Mouse (Mus musculus) forebrain, embryonic 10.5 days (tissue): ENCODE data around the gene Wdr76. TPM values are rescaled to one million over a fixed set of nuclear protein-coding genes. Genes with fewer than 3 reads are reported as not detected.
A peak's percentile ranks its signal among the peaks of the same experiment; 100 is the strongest.
"Not testable (repeated sequence)": the region's sequence is repeated elsewhere in the genome, so short reads cannot be mapped to it uniquely, and the experiment has no call there.

Experiments used
- DNase-seq: peaks from one replicate; pipeline ENCODE4 v3.0.0-alpha.2; 2017; ENCODE audit warnings: low spot score; ENCODE audit errors: extremely low spot score
- H3K27ac ChIP-seq: fragments of 300-500 bp; sonication (generic); 2 replicates; pipeline ENCODE4 v1.5.1; 2016; ENCODE audit warnings: mild to moderate bottlenecking
- H3K27me3 ChIP-seq: fragments of 300-500 bp; sonication (generic); 2 replicates; pipeline ENCODE4 v1.6.1; 2016; ENCODE audit warnings: mild to moderate bottlenecking; ENCODE audit not compliant: poor library complexity, severe bottlenecking
- H3K36me3 ChIP-seq: fragments of 300-500 bp; sonication (generic); replicated peaks from 2 replicates; pipeline ENCODE4 v1.6.1; 2016; ENCODE audit warnings: mild to moderate bottlenecking, moderate library complexity
- H3K4me1 ChIP-seq: fragments of 300-500 bp; sonication (generic); 2 replicates; pipeline ENCODE4 v1.6.1; 2016
- H3K4me3 ChIP-seq: fragments of 300-500 bp; sonication (generic); 2 replicates; pipeline ENCODE4 v1.5.1; 2016; ENCODE audit warnings: mild to moderate bottlenecking, moderate library complexity
- H3K9me3 ChIP-seq: fragments of 300-500 bp; sonication (generic); 2 replicates; pipeline ENCODE4 v1.6.1; 2016; ENCODE audit warnings: mild to moderate bottlenecking, moderate library complexity
- WGBS: fragments of 180-500 bp; shearing (Covaris S2); methylation state at CpG from one replicate; pipeline ENCODE4 v1.1.7; 2016; 5-methylcytosine and 5-hydroxymethylcytosine counted together
- polyA plus RNA-seq: library from polyadenylated mRNA; unstranded; fragments of >200 nt; fragmentation: Nextera tagmentation; extraction: Ambion mirVana; gene quantifications from 2 replicates; pipeline ENCODE4 v1.2.1, GENCODE M21; 2016

Gene Wdr76
- polyA plus RNA-seq, 1 experiment from 2014 or later, result 15.0 TPM

DNA sequence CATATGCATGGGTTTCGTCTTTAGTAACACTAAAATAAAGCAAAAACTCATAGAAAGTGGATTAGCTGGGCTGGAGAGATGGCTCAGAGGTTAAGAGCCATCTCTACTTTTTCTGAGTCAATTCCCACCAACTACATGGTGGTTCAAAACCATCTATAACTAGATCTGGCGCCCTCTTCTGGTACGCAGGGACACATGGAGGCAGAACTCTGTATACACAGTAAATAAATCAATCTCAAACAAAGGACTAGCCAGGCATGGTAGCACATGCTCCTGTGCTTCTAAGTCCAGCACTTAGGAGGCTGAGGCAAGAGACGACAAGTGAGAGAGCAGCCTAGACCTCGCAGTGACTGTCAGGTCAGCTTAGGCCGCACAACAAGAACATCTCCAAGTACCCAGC lies 5.0 kb upstream of the Wdr76 start:
- not testable (repeated sequence) for H3K27ac ChIP-seq, DNase-seq, H3K27me3 ChIP-seq, H3K4me3 ChIP-seq, H3K9me3 ChIP-seq, H3K4me1 ChIP-seq
- H3K36me3 ChIP-seq, result peaks cover 23% of the 10 kb centered on the region
- 88% methylated on average over 4 of the region's 6 CpGs for WGBS

DNA sequence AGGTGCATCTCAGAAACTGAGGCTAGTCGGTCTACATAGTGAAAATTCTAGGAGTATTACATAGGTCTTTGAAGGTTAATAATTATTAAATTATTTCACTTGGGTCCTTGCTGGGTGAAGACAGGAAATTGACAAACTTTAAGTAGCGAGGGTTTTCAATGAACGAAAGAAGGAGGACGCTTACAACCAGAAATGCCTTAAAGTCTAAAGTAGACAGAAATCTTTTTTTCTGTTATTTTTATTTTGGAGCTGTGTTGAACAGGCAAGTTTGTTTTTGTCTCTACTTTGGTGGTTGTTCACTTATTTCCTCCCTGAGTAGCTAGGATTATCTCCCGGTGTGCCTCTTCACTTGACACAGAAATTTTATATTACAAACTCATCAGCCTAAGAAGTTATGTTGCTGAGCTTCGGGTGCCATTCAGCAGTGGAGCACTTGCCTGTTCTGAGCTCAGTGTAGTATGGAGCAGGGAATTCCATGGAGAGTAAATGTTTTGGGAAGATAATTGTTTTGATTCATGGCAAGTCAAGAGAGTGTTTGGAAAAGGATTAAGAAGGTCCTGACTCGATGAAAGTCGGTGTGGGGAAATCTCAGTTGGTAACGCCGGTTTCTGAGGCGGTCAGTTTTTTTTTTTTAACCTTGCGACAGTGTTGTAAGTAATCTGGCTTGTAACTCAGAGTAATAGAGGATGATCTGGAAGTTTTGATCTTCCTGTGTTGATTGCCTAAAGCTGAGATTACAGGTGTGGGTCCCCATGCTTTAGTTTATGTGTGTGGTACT lies 839 bp downstream of the Wdr76 start:
- 29% methylated on average over 12 of the region's 12 CpGs for WGBS
- Histone ChIP-seq H3K4me3 (peak overlapping the region; percentile 65), H3K4me1 (peaks cover 33% of the 10 kb centered on the region), H3K36me3 (peaks cover 61% of the 10 kb centered on the region), H3K27ac (peak overlapping the region; percentile 82), H3K27me3 (no peaks in the 10 kb centered on the region), H3K9me3 (0 out of 2 replicates have a peak, but pooled peaks cover 4% of the 10 kb centered on the region)
- DNase-seq, result no peak

DNA sequence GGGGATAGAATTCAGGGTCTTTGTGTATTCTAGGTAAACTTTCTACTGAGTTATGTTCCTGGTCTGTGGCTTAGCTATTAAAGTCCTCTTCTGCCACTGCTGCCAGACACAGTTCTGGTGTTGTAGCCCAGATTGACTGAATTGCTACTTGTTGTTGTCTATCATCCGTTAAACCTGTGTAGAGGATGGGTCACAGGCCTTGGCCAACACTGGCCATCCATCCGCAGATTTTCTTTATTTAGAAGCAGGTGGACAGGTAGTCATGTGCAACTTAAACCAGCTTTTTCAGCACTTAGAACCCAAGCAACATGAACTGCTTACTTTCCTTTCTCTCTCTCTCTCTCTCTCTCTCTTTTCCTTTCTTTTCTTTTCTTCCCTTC lies 1.4 kb downstream of the Wdr76 start:
- Histone ChIP-seq H3K36me3 (peaks cover 64% of the 10 kb centered on the region), H3K27me3 (no peaks in the 10 kb centered on the region), H3K9me3 (0 out of 2 replicates have a peak, but pooled peaks cover 4% of the 10 kb centered on the region), H3K4me3 (peak overlapping the region; percentile 65), H3K27ac (0 out of 2 replicates have a peak overlapping the region, but pooled peaks have one; percentile 82), H3K4me1 (peaks cover 33% of the 10 kb centered on the region)
- no peak for DNase-seq
- 88% methylated on average over 2 of the region's 2 CpGs for WGBS

DNA sequence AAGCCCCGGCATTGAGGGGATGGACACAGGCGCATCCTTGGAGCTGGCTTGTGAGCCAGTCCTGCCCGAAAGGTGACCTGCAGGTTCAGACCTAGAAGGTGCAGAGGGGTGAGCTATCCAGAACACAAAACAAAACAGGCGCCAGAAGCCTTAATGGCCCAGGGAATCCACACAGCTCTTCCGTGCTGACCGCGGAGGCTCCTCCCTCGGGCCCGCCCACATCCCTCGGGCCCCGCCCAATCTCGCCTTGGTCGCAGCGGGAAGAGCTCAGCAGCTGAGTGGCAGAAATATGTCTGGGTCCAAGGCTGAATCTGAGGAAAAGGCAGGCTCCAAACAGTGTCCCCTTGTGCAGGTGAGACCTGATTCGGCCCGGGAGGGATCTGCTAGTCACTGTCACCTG lies 3.1 kb downstream of the Wdr76 start:
- Histone ChIP-seq H3K4me1 (peaks cover 32% of the 10 kb centered on the region), H3K4me3 (peak overlapping the region; percentile 65), H3K36me3 (peaks cover 69% of the 10 kb centered on the region), H3K27ac (peak overlapping the region; percentile 49), H3K27me3 (no peaks in the 10 kb centered on the region), H3K9me3 (0 out of 2 replicates have a peak, but pooled peaks cover 4% of the 10 kb centered on the region)
- peak; percentile 42 for DNase-seq
- 20% methylated on average over 16 of the region's 16 CpGs for WGBS

DNA sequence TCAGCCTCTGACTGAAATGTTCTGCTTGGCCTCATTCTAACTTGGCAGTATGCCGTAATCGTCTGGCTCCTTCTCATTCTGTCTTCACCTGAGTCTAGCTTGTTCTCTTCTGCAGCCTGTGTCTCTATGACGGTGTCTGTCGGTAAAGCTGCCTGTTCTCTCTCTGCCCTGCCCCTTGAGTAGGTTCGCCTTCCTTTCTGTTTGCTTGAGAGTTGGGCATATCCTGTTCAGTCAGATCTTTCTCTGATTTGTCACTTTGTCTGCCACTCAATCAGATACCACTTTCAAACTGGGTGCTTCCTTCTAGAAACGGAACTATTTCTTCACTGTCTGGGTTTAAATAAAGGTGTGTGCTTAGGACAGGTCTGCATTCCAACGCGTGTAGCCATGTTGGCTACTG lies 4.9 kb downstream of the Wdr76 start:
- Histone ChIP-seq H3K27me3 (no peaks in the 10 kb centered on the region), H3K4me1 (peaks cover 31% of the 10 kb centered on the region), H3K36me3 (peaks cover 80% of the 10 kb centered on the region), H3K4me3 (no peak overlapping the region), H3K27ac (no peak overlapping the region), H3K9me3 (0 out of 2 replicates have a peak, but pooled peaks cover 4% of the 10 kb centered on the region)
- WGBS, result 94% methylated on average over 8 of the region's 8 CpGs
- DNase-seq, result no peak

DNA sequence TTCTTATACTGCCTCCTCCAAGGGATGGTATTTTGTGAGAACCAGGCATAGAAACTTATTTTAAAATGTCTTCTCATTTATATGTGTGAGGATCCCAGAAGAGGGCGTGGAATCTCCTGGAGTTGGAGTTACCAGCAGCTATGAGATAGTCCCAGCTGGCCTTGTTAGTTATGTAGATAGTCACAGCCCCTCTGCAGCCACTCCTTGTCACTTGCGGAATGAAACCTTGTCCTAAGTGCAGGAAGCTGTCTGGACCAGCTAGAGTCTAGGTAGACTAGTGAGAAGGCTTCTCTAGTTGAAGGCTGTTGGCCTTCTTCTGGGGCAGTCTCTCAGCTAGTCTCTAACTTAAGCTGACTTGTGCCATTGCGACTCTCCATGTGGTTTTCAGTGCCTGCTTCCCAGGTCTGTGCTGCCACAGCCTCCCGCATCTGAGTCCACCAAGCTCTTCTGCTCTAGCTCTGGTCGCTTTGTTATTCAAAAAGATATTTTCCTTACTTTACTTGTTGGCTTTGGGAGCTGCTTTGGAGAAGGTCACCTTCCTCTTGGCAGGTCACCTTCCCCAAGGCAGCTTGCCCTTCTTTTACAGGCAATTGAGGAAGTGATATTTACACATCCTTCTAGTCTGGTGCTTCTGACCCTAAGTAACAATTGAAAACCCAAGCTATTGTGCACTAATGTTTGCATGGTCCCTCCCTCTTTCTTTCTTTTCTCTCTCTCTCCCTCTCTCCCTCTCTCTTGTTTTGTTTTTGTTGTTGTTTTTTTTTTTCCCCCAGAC lies 6.7 kb downstream of the Wdr76 start:
- WGBS, result 93% methylated on average over 5 of the region's 5 CpGs
- Histone ChIP-seq H3K4me1 (peaks cover 19% of the 10 kb centered on the region), H3K36me3 (peaks cover 96% of the 10 kb centered on the region)
- H3K27me3 ChIP-seq, H3K9me3 ChIP-seq, DNase-seq, H3K4me3 ChIP-seq, H3K27ac ChIP-seq: not testable (repeated sequence)

DNA sequence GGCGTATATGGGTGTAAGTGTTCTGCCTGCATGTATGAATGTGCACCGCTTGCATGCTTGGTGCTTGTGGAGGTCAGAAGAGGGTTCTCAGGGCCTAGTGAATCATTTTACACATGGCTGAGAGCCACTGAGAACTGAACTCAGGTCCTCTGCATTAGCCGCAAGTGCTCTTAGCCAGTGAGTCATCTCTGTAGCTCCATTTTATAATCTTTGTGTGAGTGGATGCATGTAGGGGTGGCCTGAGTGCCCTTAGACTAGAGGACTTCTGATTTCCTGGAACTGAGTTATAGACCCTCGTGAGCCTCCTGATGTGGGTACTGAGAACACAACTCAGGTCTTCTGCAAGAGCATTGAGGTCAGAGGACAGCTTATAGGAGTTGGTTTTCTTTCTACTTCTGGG lies 7.7 kb downstream of the Wdr76 start:
- Histone ChIP-seq H3K4me3 (no peak overlapping the region), H3K27me3 (no peaks in the 10 kb centered on the region), H3K36me3 (peaks cover 96% of the 10 kb centered on the region), H3K4me1 (peaks cover 9% of the 10 kb centered on the region), H3K27ac (no peak overlapping the region), H3K9me3 (no peaks in the 10 kb centered on the region)
- 97% methylated on average over 4 of the region's 4 CpGs for WGBS
- no peak for DNase-seq

DNA sequence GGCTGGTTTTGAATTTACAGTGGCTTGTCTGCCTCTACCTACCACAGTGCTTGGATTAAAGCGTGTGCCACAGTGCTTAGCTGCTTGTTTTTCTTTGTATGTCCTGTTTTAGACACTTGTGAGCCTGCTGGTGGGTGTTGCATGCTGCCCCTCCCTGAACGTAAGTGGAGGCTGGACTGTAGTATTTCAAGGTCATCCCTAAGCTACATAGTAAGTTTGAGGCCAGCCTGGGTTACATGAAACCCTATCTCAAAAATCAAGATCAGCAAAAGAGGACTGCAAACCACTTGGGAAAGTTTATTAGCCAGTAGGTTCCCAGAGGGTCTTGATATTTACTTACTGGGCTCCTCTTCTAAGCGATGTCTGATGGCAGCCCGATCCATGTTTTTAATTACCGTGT lies 11.6 kb downstream of the Wdr76 start:
- H3K4me3 ChIP-seq, result no peak overlapping the region
- no peaks in the 10 kb centered on the region for H3K9me3 ChIP-seq
- H3K27ac ChIP-seq, result no peak overlapping the region
- DNase-seq, result no peak
- H3K4me1 ChIP-seq, result no peaks in the 10 kb centered on the region
- H3K27me3 ChIP-seq, result no peaks in the 10 kb centered on the region
- WGBS, result 95% methylated on average over 5 of the region's 5 CpGs
- H3K36me3 ChIP-seq, result peaks cover 91% of the 10 kb centered on the region

DNA sequence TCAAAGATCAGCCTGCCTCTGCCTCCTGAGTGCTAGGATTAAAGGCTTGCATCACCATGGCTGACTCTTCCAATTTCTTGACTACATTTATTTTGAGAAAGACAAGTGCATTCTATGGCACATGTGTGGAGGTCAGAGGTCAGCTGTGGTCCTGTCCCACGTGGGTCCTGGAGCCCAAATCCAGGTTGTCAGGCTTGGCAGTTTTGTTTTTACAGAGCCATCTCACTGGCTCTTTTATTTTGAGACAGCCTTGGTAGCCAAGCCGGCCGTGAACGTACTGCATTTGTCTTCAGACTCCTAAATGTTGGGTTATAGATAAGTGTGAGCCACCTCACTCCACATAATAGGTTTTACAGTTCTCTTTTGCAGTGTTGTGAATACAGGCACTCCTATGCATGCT lies 12.2 kb downstream of the Wdr76 start:
- peaks cover 91% of the 10 kb centered on the region for H3K36me3 ChIP-seq
- H3K27ac ChIP-seq, H3K4me3 ChIP-seq, H3K9me3 ChIP-seq, DNase-seq, H3K27me3 ChIP-seq, H3K4me1 ChIP-seq: not testable (repeated sequence)
- WGBS, result 94% methylated on average over 4 of the region's 4 CpGs

DNA sequence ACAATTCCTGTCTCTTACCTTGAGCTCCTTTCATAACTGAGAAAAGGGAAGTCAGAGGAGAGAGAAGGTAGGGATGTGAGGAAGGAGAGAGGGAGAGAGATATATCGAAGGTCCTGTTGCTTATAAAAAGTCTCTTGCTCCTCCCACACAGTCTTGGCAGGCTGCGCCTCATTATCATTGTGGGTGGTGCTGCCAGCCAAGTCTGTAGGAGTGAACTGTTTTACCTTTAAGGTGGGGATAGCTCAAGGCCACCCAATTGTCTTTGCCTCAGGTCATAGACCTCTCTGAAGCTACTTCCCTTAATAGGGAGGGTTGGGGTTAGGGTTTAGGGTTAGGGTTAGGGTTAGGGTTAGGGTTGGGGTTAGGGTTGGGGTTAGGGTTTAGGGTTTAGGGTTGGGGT lies 15.5 kb downstream of the Wdr76 start:
- peaks cover 92% of the 10 kb centered on the region for H3K36me3 ChIP-seq
- H3K27ac ChIP-seq, result no peak overlapping the region
- whole genome bisulfite sequencing, result 96% methylated on average over 2 of the region's 2 CpGs

DNA sequence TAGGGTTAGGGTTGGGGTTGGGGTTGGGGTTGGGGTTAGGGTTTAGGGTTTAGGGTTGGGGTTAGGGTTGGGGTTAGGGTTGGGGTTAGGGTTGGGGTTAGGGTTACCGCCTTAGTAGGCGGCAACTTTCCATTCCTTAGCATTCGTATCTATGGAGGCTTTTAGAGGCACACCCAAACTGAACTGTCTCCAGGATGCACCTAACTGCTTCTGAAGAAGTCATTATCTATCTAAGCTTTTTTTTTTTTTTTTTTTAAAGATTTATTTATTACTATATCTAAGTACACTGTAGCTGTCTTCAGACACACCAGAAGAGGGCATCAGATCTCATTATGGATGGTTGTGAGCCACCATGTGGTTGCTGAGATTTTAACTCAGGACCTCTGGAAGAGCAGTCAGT lies 16.3 kb downstream of the Wdr76 start:
- DNase-seq, H3K4me3 ChIP-seq, H3K4me1 ChIP-seq, H3K9me3 ChIP-seq, H3K27me3 ChIP-seq, H3K27ac ChIP-seq: not testable (repeated sequence)
- WGBS, result 92% methylated on average over 3 of the region's 3 CpGs
- peaks cover 87% of the 10 kb centered on the region for H3K36me3 ChIP-seq

More for the DNA sequence above, 15.5 kb downstream of the Wdr76 start:
- Histone ChIP-seq H3K27me3 (no peaks in the 10 kb centered on the region), H3K4me1 (no peaks in the 10 kb centered on the region), H3K4me3 (no peak overlapping the region), H3K9me3 (no peaks in the 10 kb centered on the region)
- no peak for DNase-seq

DNA sequence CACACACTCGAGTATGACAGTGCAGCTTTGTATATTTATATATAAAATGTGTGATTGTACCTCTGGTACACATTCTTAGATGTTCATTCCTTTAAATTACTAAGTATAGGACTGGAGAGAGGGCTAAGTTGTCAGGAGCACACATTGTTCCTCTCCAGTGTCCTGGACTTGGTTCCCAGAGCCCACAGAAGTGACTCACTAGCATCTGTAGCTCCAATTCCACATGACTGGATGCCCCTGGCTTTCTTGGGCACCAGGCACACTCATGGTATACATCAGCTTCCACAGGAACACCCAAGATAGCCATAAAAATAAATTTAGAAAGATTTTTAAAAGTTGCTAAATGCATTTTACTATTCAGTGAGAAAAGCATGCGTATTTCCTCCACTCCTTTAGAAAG lies 18.5 kb downstream of the Wdr76 start:
- Histone ChIP-seq H3K36me3 (peaks cover 86% of the 10 kb centered on the region), H3K4me1 (no peaks in the 10 kb centered on the region), H3K27ac (no peak overlapping the region), H3K4me3 (no peak overlapping the region), H3K9me3 (no peaks in the 10 kb centered on the region), H3K27me3 (no peaks in the 10 kb centered on the region)
- no peak for DNase-seq
- 90% methylated on average over 2 of the region's 2 CpGs for WGBS

DNA sequence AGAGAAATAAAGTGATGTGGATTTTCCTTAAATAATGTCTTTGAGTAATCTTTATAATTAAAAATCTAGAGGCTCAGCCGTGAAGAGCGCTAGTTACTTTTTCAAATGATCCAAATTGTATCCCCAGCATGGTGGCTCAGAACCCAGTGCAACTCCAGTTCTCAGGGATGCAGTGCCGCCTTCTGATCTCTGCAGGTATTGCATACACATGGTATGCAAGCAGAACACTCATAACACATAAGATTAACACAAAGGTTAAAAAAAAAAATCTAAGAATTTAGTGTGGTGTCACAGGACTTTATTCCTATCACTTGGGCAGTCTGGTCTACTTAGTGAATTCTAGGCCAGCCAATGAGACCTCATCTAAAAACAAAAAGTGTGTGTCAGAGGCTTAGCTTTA lies 38.3 kb downstream of the Wdr76 start:
- no peaks in the 10 kb centered on the region for H3K4me1 ChIP-seq
- DNase-seq, result no peak
- no peaks in the 10 kb centered on the region for H3K27me3 ChIP-seq
- H3K9me3 ChIP-seq, result no peaks in the 10 kb centered on the region
- 96% methylated on average over 3 of the region's 3 CpGs for WGBS
- H3K4me3 ChIP-seq, result no peak overlapping the region
- peaks cover 97% of the 10 kb centered on the region for H3K36me3 ChIP-seq
- no peak overlapping the region for H3K27ac ChIP-seq
